Mouse (Mus musculus): ENCODE data around the gene Mxra7. TPM values are rescaled to one million over a fixed set of nuclear protein-coding genes. Genes with fewer than 3 reads are reported as not detected.
A peak's percentile ranks its signal among the peaks of the same experiment; 100 is the strongest.
"Not testable (repeated sequence)": the region's sequence is repeated elsewhere in the genome, so short reads cannot be mapped to it uniquely, and the experiment has no call there.

Gene Mxra7
- 10 to 100 TPM; 20.0 to 23.0 (median 22.2) TPM for total RNA-seq (2022)

GRCm38 (mm10) chr11:116827534-116828165 is at the start of gene Mxra7:
TSS of gene Mxra7 (minus strand) at chr11:116828046.
- DNase-seq (ENCODE audit: low spot score in 2 of 2) = peak in 1 of 2 experiments; percentile 42

DNA sequence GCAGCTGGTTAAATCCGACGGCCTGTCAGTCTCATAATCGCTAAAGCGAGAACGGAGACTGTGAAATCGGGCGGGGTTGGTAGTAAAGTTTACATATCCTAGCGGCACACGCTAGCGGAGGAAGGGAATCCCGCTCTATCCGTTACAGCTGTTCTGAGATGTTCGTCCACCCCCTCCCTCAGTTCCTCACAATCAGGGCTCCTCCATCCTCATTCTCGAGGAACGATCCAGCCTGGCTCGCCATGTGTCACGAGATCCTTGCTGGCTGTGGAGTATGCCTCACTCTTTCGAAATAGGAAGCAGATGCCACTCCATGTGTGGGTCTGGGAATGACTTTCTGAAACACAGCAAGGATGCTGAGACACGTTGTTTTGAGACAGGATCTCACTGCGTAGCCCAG is 46.1 kb upstream of the Mxra7 start:
- DNase-seq (ENCODE audit: low spot score in 2 of 2) = peak in 1 of 2 experiments; percentile 57

DNA sequence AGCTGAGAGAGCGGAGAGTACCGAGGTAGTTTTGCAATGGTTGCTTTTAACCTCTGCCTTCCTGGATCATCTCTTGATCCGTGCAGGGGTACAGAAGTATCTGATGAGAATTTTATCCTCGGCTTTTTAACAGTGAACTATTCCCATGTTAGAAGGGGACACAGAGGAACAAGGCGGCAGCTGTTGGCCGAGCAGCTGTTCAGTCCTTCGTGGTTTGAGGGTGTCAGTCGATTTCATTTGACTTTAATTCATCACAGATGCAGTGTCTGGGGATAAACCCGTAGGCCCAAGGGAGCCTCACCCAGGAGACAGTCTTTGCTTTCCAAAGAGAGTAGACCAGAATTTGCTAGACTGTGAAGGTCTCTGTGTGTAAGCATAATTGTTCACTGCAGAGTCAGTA is 43.7 kb upstream of the Mxra7 start:
- DNase-seq (ENCODE audit: low spot score in 2 of 2) = no peak

DNA sequence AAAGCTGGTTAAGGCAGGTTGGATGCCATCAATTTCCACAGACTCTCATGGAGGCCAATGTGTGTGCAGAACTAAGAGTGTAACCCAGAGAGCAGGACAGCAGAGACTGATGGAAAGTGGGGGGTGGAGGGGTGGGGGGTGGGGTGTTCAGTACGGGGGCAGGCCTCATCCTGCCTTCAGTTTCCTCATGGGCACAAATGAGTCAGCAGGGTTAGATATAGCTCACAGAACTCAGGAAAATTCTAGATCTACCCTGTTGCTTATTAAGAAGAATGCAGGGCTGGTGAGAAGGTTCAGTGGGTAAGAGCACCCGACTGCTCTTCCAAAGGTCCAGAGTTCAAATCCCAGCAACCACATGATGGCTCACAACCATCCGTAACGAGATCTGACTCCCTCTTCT is 41.8 kb upstream of the Mxra7 start:
- DNase-seq (ENCODE audit: low spot score in 2 of 2) = no peak

- no peak for DNase-seq (ENCODE audit: low spot score in 2 of 2)
These were observed 41.4 kb upstream of the Mxra7 start for GRCm38 (mm10) chr11:116869223-116869622.

DNA sequence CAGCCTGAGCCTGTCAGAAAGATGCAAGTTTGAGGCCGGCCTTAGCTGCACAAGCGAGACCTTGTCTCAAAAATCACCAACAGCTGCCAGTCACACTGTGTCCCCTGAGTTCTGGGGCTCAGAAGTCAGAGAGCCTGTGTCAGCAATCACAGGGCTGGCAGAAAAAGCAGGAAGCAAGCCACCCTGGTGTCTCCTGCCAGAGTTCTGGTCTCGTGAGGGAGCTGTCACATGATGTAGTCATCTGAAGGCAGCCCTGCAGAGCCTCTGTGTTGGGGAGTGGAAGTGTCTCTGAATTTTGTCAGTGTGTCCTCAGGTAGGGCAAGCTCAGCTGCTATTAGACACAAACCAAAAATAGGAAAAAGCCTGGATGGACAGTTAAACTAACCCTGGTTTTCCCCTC is 40.3 kb upstream of the Mxra7 start:
- no peak for DNase-seq (ENCODE audit: low spot score in 2 of 2)

DNA sequence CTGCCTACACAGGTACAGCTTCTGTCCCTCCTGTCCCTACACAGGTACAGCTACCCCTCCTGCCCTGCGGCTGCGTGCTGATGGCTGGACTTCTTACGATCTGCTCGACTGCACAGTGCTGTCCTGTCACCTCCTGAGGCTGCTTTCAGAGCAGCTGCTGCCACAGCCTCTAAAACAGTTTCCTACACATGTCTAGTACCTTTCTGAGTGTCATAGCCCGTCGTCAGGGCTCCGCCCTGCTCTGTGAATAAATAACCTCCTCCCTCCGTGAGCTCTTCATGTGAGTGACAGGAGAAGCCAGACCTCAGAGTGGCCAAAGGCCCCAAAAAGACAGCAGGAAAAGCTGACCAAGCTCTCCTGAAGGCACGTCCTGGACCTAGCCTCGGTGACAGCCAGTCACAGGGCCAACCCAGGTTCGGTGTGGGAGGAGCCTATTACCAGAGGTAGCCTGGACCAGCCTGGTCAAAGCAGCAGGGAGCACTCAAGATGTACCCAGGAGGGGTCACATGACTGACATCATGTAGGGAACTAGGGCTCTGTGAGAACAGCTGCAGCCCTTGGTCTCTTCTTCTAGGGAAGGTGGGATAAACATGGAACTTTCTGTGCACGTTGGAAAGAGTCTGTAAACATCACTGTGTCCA is 38.2 kb upstream of the Mxra7 start:
- no peak for DNase-seq (ENCODE audit: low spot score in 2 of 2)

- DNase-seq (ENCODE audit: low spot score in 2 of 2) = no peak
These were observed 36.6 kb upstream of the Mxra7 start for GRCm38 (mm10) chr11:116864444-116864843.

DNA sequence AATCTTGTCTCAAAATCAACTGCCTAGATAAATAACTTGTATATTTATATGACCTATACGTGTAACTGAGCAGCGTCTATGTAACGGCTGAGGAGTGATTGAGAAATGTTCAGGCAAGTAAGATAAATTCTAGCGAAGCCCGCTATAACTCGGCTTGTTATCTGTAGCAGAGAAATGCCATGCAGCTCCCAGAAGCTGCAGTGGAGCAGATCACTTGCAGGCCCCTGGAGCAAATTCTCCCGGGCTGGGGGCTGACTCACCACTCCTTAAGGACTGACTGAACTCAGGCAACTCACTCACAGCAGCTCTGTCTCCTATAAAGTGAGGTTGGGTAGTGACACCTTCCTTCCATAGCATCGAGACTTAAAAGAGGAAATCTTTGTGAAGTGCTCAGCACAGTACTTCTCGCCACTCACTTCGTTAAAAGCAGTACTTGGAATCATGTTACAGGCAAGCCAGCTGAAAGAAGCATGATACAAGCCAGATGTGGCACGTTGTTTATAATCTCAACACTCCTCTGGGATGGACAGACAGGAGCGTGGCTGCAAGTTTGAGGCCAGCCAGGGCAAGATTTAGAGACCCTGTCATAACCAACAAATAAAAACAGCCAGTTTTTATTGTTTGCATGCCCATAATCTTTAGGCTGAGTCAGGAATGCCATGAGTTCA is 29.5 kb upstream of the Mxra7 start:
- DNase-seq (ENCODE audit: low spot score in 2 of 2) = no peak

- DNase-seq (ENCODE audit: low spot score in 2 of 2) = no peak
These were observed 26.4 kb upstream of the Mxra7 start for GRCm38 (mm10) chr11:116854279-116854678.

DNA sequence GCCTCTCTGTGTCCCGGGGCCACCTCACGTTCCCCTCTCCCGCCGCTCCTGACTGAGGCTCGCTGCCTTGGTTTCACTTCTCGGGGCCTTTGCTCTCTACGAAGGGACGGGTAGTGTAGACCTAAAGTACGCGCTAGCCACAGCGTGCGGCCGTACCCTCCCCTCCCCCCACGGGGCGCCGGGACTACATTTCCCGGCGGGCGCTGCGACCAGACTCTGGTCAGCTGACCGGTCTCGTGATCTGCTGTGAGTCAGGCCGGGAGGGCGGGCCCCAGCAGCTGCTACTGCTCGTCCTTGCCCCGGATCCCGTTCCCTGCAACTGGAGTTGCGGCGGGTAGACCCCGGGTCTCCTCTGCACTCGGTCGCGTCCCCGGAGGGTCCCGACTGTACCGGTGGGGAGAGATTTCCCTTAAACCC is 25.7 kb upstream of the Mxra7 start:
- peak; percentile 96 for DNase-seq (ENCODE audit: low spot score in 2 of 2)

DNA sequence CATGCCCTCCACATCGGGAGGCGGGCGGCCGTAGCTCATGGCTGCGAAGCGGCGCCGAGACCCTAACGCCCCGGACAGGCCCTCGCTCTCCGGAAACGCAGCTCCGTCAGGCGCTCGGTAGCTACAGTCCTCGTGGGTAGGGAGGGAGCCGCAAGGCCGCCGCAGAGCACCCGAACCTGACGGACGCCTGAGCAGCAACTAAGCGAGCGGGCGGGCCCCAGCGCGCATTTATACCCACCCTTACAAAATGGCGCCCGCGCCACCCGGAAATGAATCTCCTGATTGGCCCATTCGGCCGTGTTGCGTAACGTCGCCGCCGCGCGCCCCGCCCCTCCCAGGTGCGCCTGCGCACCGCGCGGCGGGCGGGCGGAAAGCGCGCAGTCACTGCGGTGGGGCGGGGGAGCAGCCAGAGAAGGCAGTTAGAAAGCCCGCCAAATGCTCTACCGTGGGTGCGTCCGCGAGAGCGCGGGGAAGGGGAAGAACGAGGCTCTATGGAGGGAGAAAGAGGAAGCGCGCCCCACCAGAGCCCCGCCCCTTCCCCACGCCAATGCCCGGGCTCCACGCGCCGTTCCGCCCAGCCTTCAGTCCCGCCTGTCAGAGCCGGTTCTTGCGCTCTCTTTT is 25.2 kb upstream of the Mxra7 start, which contains the start of gene Srsf2:
Gene Srsf2, minus strand, starts transcription at position 204 of the 621 bp plus-strand sequence.
- peak; percentile 96 to 98 for DNase-seq (ENCODE audit: low spot score in 2 of 2)

DNA sequence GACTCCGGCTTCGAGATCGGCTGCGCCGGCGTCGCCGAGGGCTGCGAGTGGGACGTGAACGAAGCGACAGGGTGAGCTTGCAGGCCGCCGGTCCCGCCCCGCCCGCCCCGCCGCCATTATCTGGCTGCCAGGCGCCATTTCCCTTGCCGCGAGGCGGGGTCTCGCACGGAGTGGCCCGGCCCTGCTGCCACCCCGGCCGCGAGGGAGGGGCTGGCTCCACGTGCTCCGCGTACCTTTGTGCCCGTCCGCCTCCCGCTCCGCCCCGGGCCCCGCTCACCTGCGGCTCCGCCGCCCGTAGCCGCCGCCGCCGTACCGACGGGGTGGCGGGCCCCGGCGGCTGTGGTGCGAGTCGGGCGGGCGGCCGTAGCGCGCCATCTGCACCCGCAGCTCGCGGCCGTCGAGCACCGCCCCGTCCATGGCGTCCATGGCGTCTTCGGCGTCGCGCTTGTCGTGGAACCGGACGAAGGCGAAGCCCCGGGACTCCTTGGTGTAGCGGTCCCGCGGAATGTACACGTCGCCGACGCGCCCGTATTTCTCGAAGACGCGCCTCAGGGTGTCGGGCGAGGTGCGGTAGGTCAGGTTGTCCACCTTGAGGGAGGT is 24.5 kb upstream of the Mxra7 start, which contains the start of gene Mfsd11:
Gene Mfsd11, plus strand, starts transcription at position 150 of the 600 bp plus-strand sequence.
- DNase-seq (ENCODE audit: low spot score in 2 of 2) = peak; percentile 51 to 71

DNA sequence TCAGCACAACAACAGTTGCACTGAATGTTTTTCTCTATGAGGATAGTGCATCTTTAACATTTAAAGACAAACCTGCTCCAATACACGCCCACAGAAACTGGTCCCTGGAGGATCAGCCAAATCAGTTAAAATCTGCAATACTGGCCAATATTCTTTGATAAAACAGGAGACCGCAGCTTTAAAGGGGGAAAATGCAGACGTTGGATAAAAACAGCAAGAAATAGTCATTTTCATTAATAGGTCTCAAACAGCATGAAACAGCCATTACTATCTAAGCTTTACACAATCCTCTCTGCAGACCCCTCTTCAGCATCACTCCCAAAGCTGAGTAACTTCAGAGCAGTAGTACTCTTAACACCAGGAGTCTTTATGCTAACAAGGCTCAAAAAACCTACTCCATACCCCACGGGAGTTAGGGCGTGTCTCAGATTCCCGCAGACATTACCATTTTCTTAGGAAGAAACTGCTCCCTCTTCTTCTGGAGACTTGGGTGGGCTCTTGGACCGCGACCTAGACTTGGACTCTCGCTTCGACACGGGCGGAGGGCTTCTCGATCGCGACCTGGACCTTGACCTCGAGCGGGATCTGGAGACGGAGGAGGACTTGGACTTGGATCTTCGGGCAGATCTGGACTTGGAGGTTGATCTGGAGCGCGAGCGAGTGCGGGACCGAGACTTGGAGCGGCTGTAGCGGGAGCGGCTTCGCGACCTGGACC is 23.9 kb upstream of the Mxra7 start:
- peak in 1 of 2 experiments; percentile 32 for DNase-seq (ENCODE audit: low spot score in 2 of 2)

DNA sequence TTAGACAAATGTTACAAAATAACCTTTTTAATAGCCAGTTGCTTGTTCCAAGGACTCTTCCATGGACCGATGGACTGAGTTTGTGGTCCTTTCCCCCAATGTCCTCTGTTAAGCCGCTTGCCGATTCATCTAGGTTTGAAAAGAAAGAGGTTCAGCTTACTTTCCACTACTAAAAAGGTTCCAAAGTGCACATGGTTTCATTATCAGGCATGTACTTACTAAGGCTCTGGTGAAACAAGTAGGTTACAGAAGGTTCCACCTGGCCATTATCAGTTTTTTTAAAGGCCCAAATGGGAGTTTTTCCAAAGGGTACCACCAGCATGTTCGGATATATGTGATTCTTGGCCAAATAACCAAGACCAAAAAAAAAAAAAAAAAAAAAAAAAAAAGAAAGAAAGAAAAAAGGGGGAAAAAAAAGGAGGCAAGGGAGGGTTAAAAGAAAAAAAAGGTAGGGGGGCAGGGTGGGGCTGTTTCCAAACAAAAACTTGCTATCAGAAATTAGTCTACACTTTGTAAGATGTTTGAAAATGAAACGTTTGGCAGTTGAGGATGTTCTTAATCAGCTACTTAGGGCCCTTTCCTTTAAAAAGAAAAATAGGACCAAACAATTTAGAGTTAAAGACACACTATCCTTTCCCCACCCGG is 23.1 kb upstream of the Mxra7 start:
- DNase-seq (ENCODE audit: low spot score in 2 of 2) = no peak

DNA sequence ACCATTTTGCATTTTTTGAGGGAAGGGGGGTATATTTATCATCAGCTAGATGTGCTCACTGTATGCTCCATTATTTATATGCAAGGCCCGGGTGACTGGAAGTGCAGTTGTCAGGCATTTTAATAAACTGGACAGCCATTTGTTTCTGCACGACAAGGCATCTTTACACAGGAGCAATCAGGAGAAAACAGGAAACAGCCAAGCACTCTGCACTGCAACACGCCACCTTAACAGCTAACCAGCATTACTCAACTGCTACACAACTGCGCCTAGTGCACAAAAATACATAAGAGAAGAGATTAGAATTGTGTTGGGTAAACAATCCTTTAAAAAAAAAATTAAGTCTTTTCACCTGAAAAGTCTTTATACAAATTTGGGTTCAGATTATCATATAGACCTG is 22.2 kb upstream of the Mxra7 start:
- no peak for DNase-seq (ENCODE audit: low spot score in 2 of 2)

- DNase-seq (ENCODE audit: low spot score in 2 of 2) = no peak
These were observed 21.7 kb upstream of the Mxra7 start for GRCm38 (mm10) chr11:116849587-116849986.

GRCm38 (mm10) chr11:116848877-116849178 is 21.0 kb upstream of the Mxra7 start:
- not testable (repeated sequence) for DNase-seq (ENCODE audit: low spot score in 2 of 2)

DNA sequence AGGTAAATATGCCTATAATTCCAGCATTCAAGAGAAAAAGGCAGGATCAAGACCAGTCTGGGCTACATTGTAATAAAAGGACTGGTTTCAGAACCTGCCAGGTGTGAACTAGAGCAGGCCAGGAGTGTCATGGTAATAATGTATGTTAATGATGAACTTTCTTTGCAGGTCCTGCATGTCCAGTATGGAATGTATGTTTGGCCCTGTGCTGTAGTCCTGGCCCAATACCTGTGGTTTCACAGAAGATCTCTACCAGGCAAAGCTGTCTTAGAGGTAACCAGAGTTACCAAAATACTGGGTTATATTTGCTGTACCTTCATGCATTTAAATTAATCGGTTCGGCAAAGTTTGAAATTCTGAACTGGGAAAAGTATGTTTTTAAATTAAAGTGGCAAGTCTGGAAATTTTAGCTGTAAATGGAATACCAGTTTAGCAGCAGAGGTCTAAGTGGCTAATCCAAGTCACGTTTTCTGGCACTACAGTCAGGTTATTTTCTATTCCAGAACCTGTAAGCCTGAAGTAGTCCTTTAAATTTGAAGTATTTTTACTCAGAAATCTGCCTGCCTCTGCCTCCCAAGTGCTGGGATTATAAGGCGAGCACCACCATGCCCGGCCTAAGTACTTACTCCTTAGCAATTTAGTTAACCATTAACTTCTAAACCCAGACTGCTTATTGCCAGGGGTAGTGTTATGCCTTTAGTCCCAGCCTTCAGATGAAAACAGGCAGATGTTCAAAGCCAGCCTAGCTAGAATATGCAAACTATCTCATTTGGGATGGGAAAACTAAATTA is 20.4 kb upstream of the Mxra7 start:
- DNase-seq (ENCODE audit: low spot score in 2 of 2) = no peak
